Mouse (Mus musculus) bone marrow, adult 2 months (tissue): Measurements from ENCODE around the gene Tacc2.

Experiments
- CTCF ChIP-seq: fragments of 200-500 bp; IDR thresholded peaks from 2 replicates; pipeline ENCODE4 v1.5.1; 2011; ENCODE audit warnings: low read length, control low read depth; ENCODE audit not compliant: control insufficient read depth, insufficient read depth
- POLR2A ChIP-seq: fragments of 200-500 bp; IDR thresholded peaks from 2 replicates; pipeline ENCODE4 v1.6.1; 2011; ENCODE audit warnings: low read depth, mild to moderate bottlenecking, control low read depth, low read length, borderline replicate concordance; ENCODE audit not compliant: control insufficient read depth

DNA sequence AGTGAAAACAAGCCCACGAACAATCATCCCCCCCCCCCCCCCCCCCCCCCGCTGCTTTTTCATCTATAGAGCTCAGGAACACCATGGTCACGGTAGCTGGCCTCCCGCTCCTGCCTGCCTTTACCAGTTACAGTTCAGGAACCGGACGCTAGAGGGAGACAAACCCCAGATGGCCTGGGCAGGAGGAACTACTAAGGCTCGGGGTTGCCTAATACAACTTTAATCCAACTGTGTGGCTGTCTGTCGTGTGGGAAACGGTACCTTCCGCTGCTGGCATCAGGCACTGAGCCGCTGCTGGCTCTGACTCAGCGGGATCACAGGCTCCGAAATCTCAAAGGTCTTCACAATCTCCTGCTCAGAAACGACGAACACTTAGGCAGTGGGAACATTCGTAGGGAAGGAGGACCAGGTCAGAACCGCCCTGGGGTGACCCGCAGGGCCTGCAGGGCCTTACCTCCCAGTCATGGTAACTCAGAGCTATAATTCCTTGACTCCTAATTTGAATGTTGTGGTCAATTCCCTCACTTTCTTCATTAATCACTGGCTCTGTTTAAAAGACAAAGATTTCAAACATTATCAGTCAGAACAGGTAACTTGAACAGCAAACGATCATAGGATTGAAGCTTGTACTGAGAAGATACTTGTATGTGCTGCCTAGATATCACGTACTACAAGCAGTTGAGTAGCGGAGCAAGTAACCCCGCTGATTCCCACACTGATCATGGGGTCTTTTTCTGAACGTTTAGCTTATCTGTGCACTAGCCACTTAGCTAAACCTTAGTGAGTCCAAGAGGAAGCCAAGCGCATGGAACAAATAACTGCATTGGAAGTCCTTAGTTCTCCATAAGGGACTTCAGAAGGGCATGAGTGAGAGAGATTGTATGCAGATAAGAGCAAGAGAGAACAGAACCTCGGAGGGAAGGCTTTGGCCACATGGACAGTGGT lies 43.6 kb upstream of the Tacc2 start:
- TF ChIP-seq CTCF = peak; percentile 96
- no peak for TF ChIP-seq POLR2A
